Mouse (Mus musculus) embryo, embryonic 11.5 days (tissue): ENCODE results near the gene Btbd35f9.
"Not testable (repeated sequence)": the region's sequence is repeated elsewhere in the genome, so short reads cannot be mapped to it uniquely, and the experiment has no call there.

Experiments used
- DNase-seq: peaks from one replicate; pipeline ENCODE4 v3.0.0-alpha.2; 2012; ENCODE audit warnings: low read depth, low spot score

The Btbd35f9 gene

DNA sequence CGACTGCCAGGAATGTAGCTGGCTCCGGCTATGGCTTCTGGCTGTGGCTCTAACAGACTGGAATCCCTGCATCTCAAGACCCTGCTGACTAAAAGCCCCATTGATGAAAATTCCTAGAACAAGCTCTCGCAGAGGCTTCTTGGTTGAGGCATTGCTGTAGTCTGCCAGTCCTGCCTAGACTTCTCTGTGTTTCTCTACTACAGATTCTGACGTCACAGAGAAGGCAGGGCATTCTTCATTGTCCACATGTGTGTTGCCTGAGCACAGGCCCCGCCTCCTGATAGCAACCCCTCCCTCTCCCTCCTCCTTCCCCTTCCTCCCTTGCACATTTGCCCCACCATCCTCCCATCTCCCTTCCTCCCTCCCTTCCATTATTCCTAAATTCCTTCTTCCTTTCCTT is at the start of gene Btbd35f9:
Gene Btbd35f9 (minus strand): TSS at position 101 of the 400 bp plus-strand sequence.
- not testable (repeated sequence) for DNase-seq
